Mouse (Mus musculus): Measurements from ENCODE around the gene Zhx3. TPM values are rescaled to one million over a fixed set of nuclear protein-coding genes. Genes with fewer than 3 reads are reported as not detected.

The Zhx3 gene
- polyA plus RNA-seq (2016; fragmentation: Nextera tagmentation; extraction: Ambion mirVana), result 5.2 and 7.6 TPM in 2 replicates

- no peaks in the 10 kb centered on the region for H3K9me3 ChIP-seq (replicated peaks)
- peak; percentile 99 for DNase-seq (ENCODE audit: low spot score)
- H3K4me1 ChIP-seq, result peaks cover 12% of the 10 kb centered on the region
Observed at GRCm38 (mm10) chr2:160872890-160873382, at the start of gene Zhx3. Zhx3 (minus strand) TSS chr2:160872998.

DNA sequence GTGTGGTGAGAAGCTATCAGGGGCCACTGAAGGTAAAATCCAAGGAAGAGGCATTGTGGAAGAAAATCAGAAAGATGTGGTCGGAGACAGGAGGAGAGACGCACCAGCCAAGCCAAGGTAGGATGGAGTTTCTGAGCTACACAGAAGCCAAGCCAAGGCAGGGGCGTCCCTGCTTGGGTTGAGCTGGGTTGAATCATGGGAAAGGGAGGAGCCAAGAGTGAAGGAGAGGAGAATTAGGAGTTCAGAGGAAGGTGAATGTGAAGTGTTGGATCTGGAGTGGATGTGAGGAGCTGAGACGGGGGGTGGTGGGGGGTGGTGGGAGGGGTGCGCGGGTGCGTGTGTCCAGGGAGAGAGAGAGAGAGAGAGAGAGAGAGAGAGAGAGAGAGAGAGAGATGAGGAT is 48.5 kb upstream of the Zhx3 start:
- Histone ChIP-seq H3K4me1 (peaks cover 28% of the 10 kb centered on the region), H3K27ac (peak overlapping the region; percentile 25; the same call in 1 of the 2 replicates), H3K36me3 (no peaks in the 10 kb centered on the region), H3K9me3 (replicated peaks) (no peaks in the 10 kb centered on the region), H3K4me3 (no peak overlapping the region), H3K27me3 (ENCODE audit: low read depth, poor library complexity, severe bottlenecking) (peaks cover 1% of the 10 kb centered on the region; the same call in 1 of the 2 replicates)
- DNase-seq (ENCODE audit: low spot score), result no peak
- 50% methylated on average over 7 of the region's 7 CpGs for WGBS

More at GRCm38 (mm10) chr2:160872890-160873382, at the start of gene Zhx3:
- WGBS, result 1% methylated on average over 48 of the region's 48 CpGs
- H3K27me3 ChIP-seq (ENCODE audit: low read depth, poor library complexity, severe bottlenecking), result no peaks in the 10 kb centered on the region
- no peaks in the 10 kb centered on the region for H3K36me3 ChIP-seq
- H3K27ac ChIP-seq, result peak within 1 kb of the TSS; percentile 92
- H3K4me3 ChIP-seq, result peak within 1 kb of the TSS; percentile 95

- 0 out of 2 replicates have a peak overlapping the region, but pooled peaks have one; percentile 42 for H3K27ac ChIP-seq
- DNase-seq (ENCODE audit: low spot score), result no peak
- peaks cover 44% of the 10 kb centered on the region for H3K4me1 ChIP-seq
- H3K27me3 ChIP-seq (ENCODE audit: low read depth, poor library complexity, severe bottlenecking), result peaks cover 19% of the 10 kb centered on the region; the same call in 1 of the 2 replicates
- no peaks in the 10 kb centered on the region for H3K36me3 ChIP-seq
- no peak overlapping the region for H3K4me3 ChIP-seq
- no peaks in the 10 kb centered on the region for H3K9me3 ChIP-seq (replicated peaks)
- WGBS, result 82% methylated on average over 2 of the region's 2 CpGs
Observed at GRCm38 (mm10) chr2:160918930-160919215, 46.1 kb upstream of the Zhx3 start.

GRCm38 (mm10) chr2:160918154-160918929 is 45.5 kb upstream of the Zhx3 start:
- no peak for DNase-seq (ENCODE audit: low spot score)
- 0 out of 2 replicates have a peak overlapping the region, but pooled peaks have one; percentile 42 for H3K27ac ChIP-seq
- peaks cover 44% of the 10 kb centered on the region for H3K4me1 ChIP-seq

GRCm38 (mm10) chr2:160917313-160917712 is 44.5 kb upstream of the Zhx3 start:
- peaks cover 54% of the 10 kb centered on the region for H3K4me1 ChIP-seq
- H3K4me3 ChIP-seq, result no peak overlapping the region
- H3K36me3 ChIP-seq, result no peaks in the 10 kb centered on the region
- DNase-seq (ENCODE audit: low spot score), result no peak
- 97% methylated on average over 3 of the region's 3 CpGs for WGBS
- peaks cover 34% of the 10 kb centered on the region for H3K27me3 ChIP-seq (ENCODE audit: low read depth, poor library complexity, severe bottlenecking)
- no peaks in the 10 kb centered on the region for H3K9me3 ChIP-seq (replicated peaks)
- H3K27ac ChIP-seq, result no peak overlapping the region

More at GRCm38 (mm10) chr2:160918154-160918929, 45.5 kb upstream of the Zhx3 start:
- Histone ChIP-seq H3K9me3 (replicated peaks) (no peaks in the 10 kb centered on the region), H3K36me3 (no peaks in the 10 kb centered on the region), H3K27me3 (ENCODE audit: low read depth, poor library complexity, severe bottlenecking) (peaks cover 24% of the 10 kb centered on the region), H3K4me3 (no peak overlapping the region)
- 70% methylated on average over 8 of the region's 8 CpGs for WGBS

- Histone ChIP-seq H3K36me3 (no peaks in the 10 kb centered on the region), H3K27me3 (ENCODE audit: low read depth, poor library complexity, severe bottlenecking) (peaks cover 40% of the 10 kb centered on the region), H3K4me1 (peaks cover 58% of the 10 kb centered on the region), H3K4me3 (no peak overlapping the region), H3K9me3 (replicated peaks) (no peaks in the 10 kb centered on the region), H3K27ac (no peak overlapping the region)
- 86% methylated on average over 8 of the region's 8 CpGs for WGBS
- DNase-seq (ENCODE audit: low spot score), result no peak
Observed at GRCm38 (mm10) chr2:160916714-160917113, 43.9 kb upstream of the Zhx3 start.

- H3K4me3 ChIP-seq, result no peak overlapping the region
- no peaks in the 10 kb centered on the region for H3K9me3 ChIP-seq (replicated peaks)
- WGBS, result 85% methylated on average over 13 of the region's 13 CpGs
- peaks cover 58% of the 10 kb centered on the region for H3K4me1 ChIP-seq
- peak overlapping the region; percentile 26; the same call in 1 of the 2 replicates for H3K27ac ChIP-seq
- H3K27me3 ChIP-seq (ENCODE audit: low read depth, poor library complexity, severe bottlenecking), result peaks cover 47% of the 10 kb centered on the region
- no peak for DNase-seq (ENCODE audit: low spot score)
- no peaks in the 10 kb centered on the region for H3K36me3 ChIP-seq
Observed at GRCm38 (mm10) chr2:160915821-160916610, 43.2 kb upstream of the Zhx3 start.

- no peaks in the 10 kb centered on the region for H3K9me3 ChIP-seq (replicated peaks)
- H3K4me3 ChIP-seq, result no peak overlapping the region
- peaks cover 44% of the 10 kb centered on the region for H3K4me1 ChIP-seq
- WGBS, result 86% methylated on average over 9 of the region's 9 CpGs
- no peak overlapping the region for H3K27ac ChIP-seq
- H3K27me3 ChIP-seq (ENCODE audit: low read depth, poor library complexity, severe bottlenecking), result peaks cover 61% of the 10 kb centered on the region
- no peaks in the 10 kb centered on the region; the same call in 1 of the 2 replicates for H3K36me3 ChIP-seq
- no peak for DNase-seq (ENCODE audit: low spot score)
Observed at GRCm38 (mm10) chr2:160914656-160915055, 41.9 kb upstream of the Zhx3 start.

DNA sequence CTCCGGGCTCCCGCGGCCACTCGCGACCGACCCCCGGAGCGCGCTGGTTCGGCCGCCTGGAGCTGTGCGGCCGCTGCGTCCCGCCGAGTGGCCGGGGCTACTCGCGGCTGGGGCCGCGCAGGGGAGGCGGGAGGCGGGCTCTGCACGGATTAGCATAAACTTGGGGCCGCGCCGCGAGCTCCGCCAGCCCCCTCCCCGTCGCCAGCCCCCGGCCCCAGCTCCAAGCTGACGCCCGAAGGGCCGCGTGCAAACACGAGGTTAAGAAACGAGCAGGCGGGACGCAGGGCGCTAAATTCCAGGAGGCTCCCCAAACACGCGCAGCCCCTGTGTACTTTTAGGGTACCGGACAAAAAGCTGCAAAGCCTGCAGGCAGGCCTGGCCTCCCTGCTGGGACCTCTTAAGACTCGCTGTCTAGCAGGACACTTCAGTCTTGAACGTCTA is 39.5 kb upstream of the Zhx3 start, which contains the start of gene Emilin3:
TSS of gene Emilin3 (minus strand) at position 98 of the 441 bp plus-strand sequence.
- DNase-seq (ENCODE audit: low spot score), result peak; percentile 80
- H3K36me3 ChIP-seq, result peaks cover 5% of the 10 kb centered on the region; the same call in 1 of the 2 replicates
- H3K27ac ChIP-seq, result peak within 1 kb of the TSS; percentile 88
- H3K9me3 ChIP-seq (replicated peaks), result no peaks in the 10 kb centered on the region
- under 1% methylated on average over 46 of the region's 46 CpGs for WGBS
- H3K27me3 ChIP-seq (ENCODE audit: low read depth, poor library complexity, severe bottlenecking), result peaks cover 85% of the 10 kb centered on the region
- peaks cover 46% of the 10 kb centered on the region for H3K4me1 ChIP-seq
- H3K4me3 ChIP-seq, result peak within 1 kb of the TSS; percentile 68

- Histone ChIP-seq H3K4me3 (peak overlapping the region; percentile 68), H3K4me1 (peaks cover 46% of the 10 kb centered on the region), H3K9me3 (replicated peaks) (no peaks in the 10 kb centered on the region), H3K27me3 (ENCODE audit: low read depth, poor library complexity, severe bottlenecking) (peaks cover 85% of the 10 kb centered on the region), H3K27ac (peak overlapping the region; percentile 88), H3K36me3 (peaks cover 5% of the 10 kb centered on the region; the same call in 1 of the 2 replicates)
- DNase-seq (ENCODE audit: low spot score), result peak; percentile 64
- 3% methylated on average over 64 of the region's 64 CpGs for WGBS
Observed at GRCm38 (mm10) chr2:160911558-160912201, 38.9 kb upstream of the Zhx3 start.

DNA sequence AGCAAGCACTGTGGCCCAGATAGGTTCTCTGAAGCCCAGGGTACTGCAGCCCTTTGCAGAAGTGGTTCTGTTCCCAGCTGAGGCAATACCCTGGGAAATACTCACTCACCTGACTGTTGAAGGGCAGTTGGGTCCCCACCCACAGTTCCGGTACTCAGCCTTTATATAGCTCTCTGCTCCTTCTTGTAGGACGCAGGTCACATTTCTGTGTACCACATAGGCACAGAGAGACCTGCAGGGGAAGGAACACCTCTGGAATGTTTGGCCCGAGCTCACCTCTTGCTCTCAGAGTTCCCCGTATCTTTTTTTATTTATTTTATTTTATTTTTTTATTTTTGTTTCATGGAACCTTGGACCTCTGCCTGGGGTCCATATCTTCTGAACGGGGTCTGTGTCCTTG is 37.8 kb upstream of the Zhx3 start:
- WGBS, result 89% methylated on average over 5 of the region's 5 CpGs
- H3K4me3 ChIP-seq, result no peak overlapping the region
- H3K27ac ChIP-seq, result no peak overlapping the region
- DNase-seq (ENCODE audit: low spot score), result no peak
- peaks cover 77% of the 10 kb centered on the region for H3K27me3 ChIP-seq (ENCODE audit: low read depth, poor library complexity, severe bottlenecking)
- peaks cover 5% of the 10 kb centered on the region; the same call in 1 of the 2 replicates for H3K36me3 ChIP-seq
- H3K9me3 ChIP-seq (replicated peaks), result no peaks in the 10 kb centered on the region
- peaks cover 41% of the 10 kb centered on the region for H3K4me1 ChIP-seq

DNA sequence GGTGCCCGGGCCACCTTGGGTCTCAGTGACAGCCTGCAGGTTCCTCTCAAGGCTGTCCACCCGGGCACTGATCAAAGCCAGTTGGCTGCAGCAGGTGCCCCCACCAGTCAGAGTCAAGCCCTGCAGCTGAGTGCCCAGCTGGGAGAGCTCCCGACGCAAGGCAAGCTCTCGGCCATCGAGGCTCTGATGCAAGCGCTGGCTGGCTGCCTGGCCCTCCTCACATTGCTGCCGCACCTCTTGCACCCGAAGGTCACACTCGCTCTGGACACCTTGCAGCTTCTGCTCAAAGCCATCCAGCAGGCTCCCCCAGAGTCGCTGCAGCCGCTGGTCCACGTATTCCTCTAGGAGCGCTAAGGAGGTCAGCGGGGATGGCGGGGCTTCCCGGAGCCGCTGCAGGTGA is 35.8 kb upstream of the Zhx3 start:
- H3K36me3 ChIP-seq, result peaks cover 5% of the 10 kb centered on the region; the same call in 1 of the 2 replicates
- DNase-seq (ENCODE audit: low spot score), result no peak
- H3K27me3 ChIP-seq (ENCODE audit: low read depth, poor library complexity, severe bottlenecking), result peaks cover 64% of the 10 kb centered on the region
- no peak overlapping the region for H3K27ac ChIP-seq
- WGBS, result 61% methylated on average over 18 of the region's 18 CpGs
- H3K9me3 ChIP-seq (replicated peaks), result no peaks in the 10 kb centered on the region
- H3K4me3 ChIP-seq, result no peak overlapping the region
- peaks cover 30% of the 10 kb centered on the region for H3K4me1 ChIP-seq
